Mouse (Mus musculus): Measurements from ENCODE around the gene Vmn1r85. TPM values are rescaled to one million over a fixed set of nuclear protein-coding genes. Genes with fewer than 3 reads are reported as not detected.

The Vmn1r85 gene
- not detected for polyA plus RNA-seq (2017; shearing (Covaris generic))

GRCm38 (mm10) chr7:13095073-13095472, at the start of gene Vmn1r85:
Gene Vmn1r85 (minus strand): TSS chr7:13095173.
- ATAC-seq, result no peak

GRCm38 (mm10) chr7:13140057-13140456, 45.1 kb upstream of the Vmn1r85 start, which contains the start of gene Vmn1r87:
Gene Vmn1r87 (minus strand): TSS chr7:13140157.
- ATAC-seq, result no peak

GRCm38 (mm10) chr7:13137340-13137739, 42.4 kb upstream of the Vmn1r85 start:
- no peak for ATAC-seq

GRCm38 (mm10) chr7:13131856-13132255, 36.9 kb upstream of the Vmn1r85 start:
- no peak for ATAC-seq

GRCm38 (mm10) chr7:13123554-13124153, 28.7 kb upstream of the Vmn1r85 start:
- peak; percentile 74 for ATAC-seq

GRCm38 (mm10) chr7:13119817-13120216, 24.8 kb upstream of the Vmn1r85 start, which contains the start of gene Vmn1r86:
Gene Vmn1r86 (minus strand): TSS chr7:13119917.
- ATAC-seq, result no peak

GRCm38 (mm10) chr7:13072293-13072692, 22.7 kb downstream of the Vmn1r85 start:
- no peak for ATAC-seq

- ATAC-seq, result peak; percentile 41
These were observed 31.6 kb downstream of the Vmn1r85 start for GRCm38 (mm10) chr7:13063399-13063798.

- no peak for ATAC-seq
These were observed 35.4 kb downstream of the Vmn1r85 start for GRCm38 (mm10) chr7:13059536-13059935.

- no peak for ATAC-seq
These were observed 37.9 kb downstream of the Vmn1r85 start for GRCm38 (mm10) chr7:13056913-13057700.

- peak; percentile 94 for ATAC-seq
These were observed 40.5 kb downstream of the Vmn1r85 start, which contains the start of gene Mzf1 for GRCm38 (mm10) chr7:13054287-13055010. Gene Mzf1 (minus strand): TSS chr7:13054764.

- peak; percentile 42 for ATAC-seq
These were observed 41.0 kb downstream of the Vmn1r85 start for GRCm38 (mm10) chr7:13053961-13054286.

- no peak for ATAC-seq
These were observed 41.5 kb downstream of the Vmn1r85 start for GRCm38 (mm10) chr7:13053501-13053900.

GRCm38 (mm10) chr7:13053001-13053400, 42.0 kb downstream of the Vmn1r85 start:
- no peak for ATAC-seq

- peak; percentile 90 for ATAC-seq
These were observed 48.9 kb downstream of the Vmn1r85 start for GRCm38 (mm10) chr7:13046084-13046483.

- no peak for ATAC-seq
These were observed 50.7 kb downstream of the Vmn1r85 start for GRCm38 (mm10) chr7:13044254-13044625.

GRCm38 (mm10) chr7:13043445-13044253, 51.3 kb downstream of the Vmn1r85 start:
- ATAC-seq, result no peak

- no peak for ATAC-seq
These were observed 51.9 kb downstream of the Vmn1r85 start for GRCm38 (mm10) chr7:13043120-13043444.

GRCm38 (mm10) chr7:13042511-13042910, 52.5 kb downstream of the Vmn1r85 start:
- ATAC-seq, result no peak

GRCm38 (mm10) chr7:13041256-13041655, 53.7 kb downstream of the Vmn1r85 start:
- no peak for ATAC-seq

GRCm38 (mm10) chr7:13039181-13039580, 55.8 kb downstream of the Vmn1r85 start:
- no peak for ATAC-seq

GRCm38 (mm10) chr7:13038621-13039169, 56.3 kb downstream of the Vmn1r85 start:
- no peak for ATAC-seq
